Mouse (Mus musculus): ENCODE results near the gene H1foo.

DNA sequence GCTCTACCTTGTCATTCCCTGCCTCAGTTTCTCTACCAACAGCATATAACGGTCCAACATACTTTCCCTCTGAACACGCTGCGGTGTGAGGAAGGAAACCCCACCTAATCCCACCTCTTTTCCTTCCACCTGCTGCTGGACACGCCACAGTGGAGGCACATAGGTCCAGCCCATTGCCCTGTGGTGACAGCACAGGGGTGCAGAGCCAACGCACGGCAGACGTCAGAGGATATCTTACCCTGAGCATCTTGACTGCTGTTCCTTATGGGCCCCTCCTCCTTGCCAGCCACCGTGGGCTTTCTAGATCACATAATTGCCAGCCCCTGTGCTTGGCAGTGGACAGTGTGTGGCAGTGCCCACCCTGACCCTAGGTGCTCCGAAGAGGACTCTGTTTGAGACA is 45.7 kb downstream of the H1foo start:
- no peak for TF ChIP-seq ETS1 (IDR thresholded peaks at IDR 0.05; ENCODE audit: low read depth, low read length)
- no peak for TF ChIP-seq CTCF (IDR thresholded peaks at IDR 0.05 in 2 of 3, conservative IDR thresholded peaks at IDR 0.05 in 1 of 3; ENCODE audit: control insufficient read depth in 1 of 3, insufficient read depth in 1 of 3, low read depth in 2 of 3, low read length in 3 of 3, poor library complexity in 1 of 3, severe bottlenecking in 1 of 3)
